Mouse (Mus musculus) E14TG2a.4 (cell line): ENCODE measurements around the gene Psrc1.

Experiments used
- CTCF ChIP-seq: conservative IDR thresholded peaks from 2 replicates; pipeline ENCODE4 v1.5.1; 2014; ENCODE audit warnings: low read length
- POU5F1 ChIP-seq: IDR thresholded peaks from 2 replicates; pipeline ENCODE4 v1.6.1; 2014; ENCODE audit warnings: low read length, borderline replicate concordance

DNA sequence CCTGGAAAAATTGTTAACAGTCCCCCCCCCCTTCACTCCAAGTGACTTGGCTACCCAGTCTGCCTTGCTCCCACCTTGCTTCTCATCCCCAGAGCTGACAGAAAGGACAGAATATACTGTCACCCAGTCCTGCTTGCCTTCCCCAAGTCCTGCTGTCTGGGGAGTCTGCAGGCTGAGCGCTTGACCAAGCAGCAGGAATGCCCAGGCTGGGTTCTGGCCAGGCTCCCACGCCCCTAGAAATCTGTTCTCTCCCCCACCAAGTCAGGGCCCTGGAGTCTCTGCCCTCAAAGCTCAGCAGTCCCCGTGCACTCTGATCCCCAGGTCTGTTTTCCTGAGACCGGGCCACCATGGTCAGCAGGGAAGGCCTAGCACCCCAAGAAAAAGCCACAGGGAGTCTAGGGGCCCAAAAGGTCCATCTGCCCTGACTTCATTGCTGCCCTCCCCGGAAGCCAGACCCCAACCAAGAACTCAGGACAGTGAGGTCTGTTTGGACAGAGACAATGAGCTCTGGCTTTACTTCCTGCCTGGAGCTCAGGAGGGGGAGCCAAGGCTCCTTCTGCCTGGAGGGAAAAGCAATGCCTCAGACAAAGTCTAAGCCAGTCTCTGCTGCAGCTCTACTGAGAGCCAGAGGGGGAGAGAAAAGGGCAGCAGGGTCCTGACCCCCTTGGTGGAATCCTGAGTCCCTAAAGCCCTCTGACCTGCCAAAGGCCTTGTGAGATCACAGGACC lies 27.6 kb downstream of the Psrc1 start:
- TF ChIP-seq CTCF (no peak), POU5F1 (no peak)
